Mouse (Mus musculus): ENCODE data around the gene Egfl6. TPM values are rescaled to one million over a fixed set of nuclear protein-coding genes. Genes with fewer than 3 reads are reported as not detected.

Gene Egfl6
- polyA plus RNA-seq (2014; fragmentation: Nextera tagmentation; extraction: Ambion mirVana), result 5.3 and 6.1 TPM in 2 replicates

DNA sequence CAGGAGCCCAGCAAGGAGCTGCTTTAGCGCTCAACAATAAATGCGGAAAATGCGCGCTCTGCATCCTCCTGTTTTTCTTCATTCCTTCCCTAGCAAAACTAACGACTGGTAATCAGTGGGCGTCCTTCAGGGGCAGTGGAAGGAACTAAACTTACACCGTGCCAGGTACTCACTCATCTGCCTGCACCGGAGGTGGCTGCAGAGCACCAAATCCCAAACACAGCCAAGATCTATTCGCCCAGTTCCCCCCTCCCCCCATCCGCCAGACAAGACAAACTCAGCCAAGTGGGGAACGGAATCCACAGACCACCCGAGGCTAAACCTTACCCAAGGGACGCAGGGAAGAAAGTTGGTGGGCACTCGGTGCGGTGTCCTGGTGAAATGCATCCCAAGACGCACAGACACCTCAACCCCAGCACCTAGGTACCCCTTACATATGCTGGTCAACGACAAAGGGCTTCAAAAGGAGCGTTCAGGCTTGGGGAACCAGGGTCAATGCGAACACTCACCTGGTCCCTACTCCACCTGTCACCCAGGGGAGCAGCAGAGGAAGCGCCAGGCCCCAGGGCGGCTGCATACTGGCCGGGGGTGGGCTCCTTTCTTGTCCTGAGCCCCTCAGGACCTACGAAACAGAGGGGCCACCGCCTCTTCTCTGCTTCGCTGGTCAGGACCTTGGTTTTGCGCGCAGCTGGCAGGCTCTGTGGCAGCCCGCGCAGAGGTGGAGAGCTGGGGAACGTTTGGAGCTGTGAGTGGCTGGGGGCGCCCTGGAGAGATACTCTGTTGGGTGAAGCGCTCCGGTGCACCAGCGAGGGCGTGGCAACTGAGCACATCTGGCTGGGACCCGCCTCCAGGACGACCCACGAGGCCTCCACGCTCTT is at the start of gene Egfl6:
Gene Egfl6 (minus strand): TSS at position 774 of the 878 bp plus-strand sequence.
- WGBS, result 22% methylated on average over 38 of the region's 39 CpGs
- Histone ChIP-seq H3K4me2 (ENCODE audit: low read length) (peak within 1 kb of the TSS; percentile 72), H3K27me3 (ENCODE audit: control insufficient read depth, insufficient read depth, low read length) (peaks cover 13% of the 10 kb centered on the region; the same call in 1 of the 2 replicates), H3K36me3 (ENCODE audit: control insufficient read depth, insufficient read depth, low read length) (no peaks in the 10 kb centered on the region), H3K4me1 (ENCODE audit: control insufficient read depth in 2 of 2, insufficient read depth in 2 of 2, low read length in 2 of 2) (no peaks in the 10 kb centered on the region), H3K9me3 (ENCODE audit: control insufficient read depth, low read length) (no peaks in the 10 kb centered on the region), H3K9ac (ENCODE audit: low read length) (no peak within 1 kb of the TSS), H3K4me3 (ENCODE audit: control insufficient read depth in 1 of 2, insufficient read depth in 1 of 2, low read depth in 1 of 2, low read length in 2 of 2) (peak within 1 kb of the TSS; percentile 35 to 37), H3K27ac (replicated peaks in 1 of 2; ENCODE audit: control insufficient read depth in 1 of 2, insufficient read depth in 1 of 2, low read depth in 2 of 2, low read length in 2 of 2) (no peak within 1 kb of the TSS)
- ATAC-seq (ENCODE audit: insufficient number of reproducible peaks, insufficient read depth, low FRiP score, low read depth), result no peak

DNA sequence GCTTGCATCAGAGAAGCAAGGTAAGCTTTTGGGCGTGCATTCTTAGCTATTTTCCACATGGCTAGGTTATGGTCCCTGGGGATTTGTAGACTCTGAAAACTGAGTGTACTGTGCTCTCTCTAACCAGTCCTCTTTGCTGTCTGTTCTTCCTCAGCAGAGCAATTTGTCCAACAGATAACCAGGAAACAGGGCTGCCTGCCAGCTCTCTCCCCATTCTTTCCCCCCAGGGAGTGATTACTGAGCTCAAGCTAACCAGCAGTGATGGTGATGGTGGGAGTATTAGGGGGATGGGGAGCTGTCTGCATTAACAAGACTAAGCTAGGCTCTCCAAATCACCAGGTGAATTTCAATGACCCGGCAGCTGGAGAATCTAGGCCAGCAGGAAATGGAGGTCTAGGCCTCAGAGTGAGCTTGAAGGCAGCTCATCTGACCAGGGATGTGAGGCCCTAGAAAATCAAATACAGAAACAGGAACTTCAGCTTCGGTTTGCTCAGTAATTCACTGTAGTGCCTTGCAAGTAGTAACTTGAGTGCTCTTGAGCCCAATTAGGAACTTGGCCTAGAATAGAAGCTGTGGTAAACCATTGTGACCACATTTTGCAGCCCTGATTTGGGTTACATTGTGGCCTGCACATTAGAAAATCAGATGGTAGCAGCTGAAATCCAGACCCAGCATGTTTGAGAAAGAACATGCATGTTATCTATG is 41.5 kb upstream of the Egfl6 start:
- no peak for ATAC-seq (ENCODE audit: insufficient number of reproducible peaks, insufficient read depth, low FRiP score, low read depth)
- Histone ChIP-seq H3K27ac (replicated peaks in 1 of 2; ENCODE audit: control insufficient read depth in 1 of 2, insufficient read depth in 1 of 2, low read depth in 2 of 2, low read length in 2 of 2) (no peak overlapping the region), H3K9me3 (ENCODE audit: control insufficient read depth, low read length) (no peaks in the 10 kb centered on the region), H3K36me3 (ENCODE audit: control insufficient read depth, insufficient read depth, low read length) (no peaks in the 10 kb centered on the region), H3K4me2 (ENCODE audit: low read length) (no peak overlapping the region), H3K4me1 (ENCODE audit: control insufficient read depth in 2 of 2, insufficient read depth in 2 of 2, low read length in 2 of 2) (no peaks in the 10 kb centered on the region), H3K4me3 (ENCODE audit: control insufficient read depth in 1 of 2, insufficient read depth in 1 of 2, low read depth in 1 of 2, low read length in 2 of 2) (no peak overlapping the region), H3K9ac (ENCODE audit: low read length) (no peak overlapping the region), H3K27me3 (ENCODE audit: control insufficient read depth, insufficient read depth, low read length) (no peaks in the 10 kb centered on the region)
- WGBS, result 53% methylated on average over 3 of the region's 3 CpGs

DNA sequence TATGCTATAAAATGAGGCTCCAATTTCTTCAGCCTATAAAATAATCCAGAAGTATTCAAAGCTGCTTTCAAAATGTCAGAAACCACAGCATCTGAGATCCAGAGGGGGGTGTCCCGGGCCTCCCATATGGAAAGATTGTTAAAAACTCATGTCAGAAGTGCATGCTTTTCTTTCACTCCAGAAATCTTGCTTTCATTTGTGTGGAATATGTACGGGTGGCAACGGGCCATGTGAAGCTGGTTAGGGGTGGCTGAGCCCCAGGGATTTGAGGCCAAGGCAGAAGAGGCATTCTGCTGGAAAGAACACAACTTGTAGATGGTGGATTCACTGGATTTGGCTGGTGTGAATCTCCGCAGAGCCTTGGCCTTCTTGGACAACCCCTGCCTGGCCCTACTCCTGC is 40.7 kb upstream of the Egfl6 start:
- no peaks in the 10 kb centered on the region for H3K4me1 ChIP-seq (ENCODE audit: control insufficient read depth in 2 of 2, insufficient read depth in 2 of 2, low read length in 2 of 2)
- no peak for ATAC-seq (ENCODE audit: insufficient number of reproducible peaks, insufficient read depth, low FRiP score, low read depth)
- no peak overlapping the region for H3K4me3 ChIP-seq (ENCODE audit: control insufficient read depth in 1 of 2, insufficient read depth in 1 of 2, low read depth in 1 of 2, low read length in 2 of 2)
- H3K27me3 ChIP-seq (ENCODE audit: control insufficient read depth, insufficient read depth, low read length), result no peaks in the 10 kb centered on the region
- 75% methylated on average over 4 of the region's 4 CpGs for WGBS
- H3K9ac ChIP-seq (ENCODE audit: low read length), result no peak overlapping the region
- H3K9me3 ChIP-seq (ENCODE audit: control insufficient read depth, low read length), result no peaks in the 10 kb centered on the region
- H3K4me2 ChIP-seq (ENCODE audit: low read length), result no peak overlapping the region
- no peak overlapping the region for H3K27ac ChIP-seq (replicated peaks in 1 of 2; ENCODE audit: control insufficient read depth in 1 of 2, insufficient read depth in 1 of 2, low read depth in 2 of 2, low read length in 2 of 2)
- H3K36me3 ChIP-seq (ENCODE audit: control insufficient read depth, insufficient read depth, low read length), result no peaks in the 10 kb centered on the region

DNA sequence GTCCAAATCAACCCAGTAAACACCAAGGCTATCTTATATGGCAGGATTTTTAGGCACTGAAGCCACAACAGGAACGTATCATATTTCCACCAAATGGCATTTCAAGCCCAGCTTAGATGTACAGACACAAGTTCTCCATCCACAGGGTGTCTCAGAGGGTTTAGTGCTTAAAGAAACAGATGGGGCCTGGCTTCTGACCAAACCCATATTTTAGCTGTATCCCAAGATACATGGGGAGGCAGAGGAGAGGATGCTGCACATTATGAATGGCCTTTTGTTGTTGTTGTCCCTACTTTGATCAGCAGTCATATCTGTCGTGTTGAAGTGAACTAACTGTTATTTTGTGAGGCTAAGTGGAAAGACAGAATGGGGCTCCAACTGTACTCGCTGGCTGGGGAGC is 37.7 kb upstream of the Egfl6 start:
- WGBS, result 75% methylated on average over 3 of the region's 3 CpGs
- no peaks in the 10 kb centered on the region for H3K27me3 ChIP-seq (ENCODE audit: control insufficient read depth, insufficient read depth, low read length)
- H3K36me3 ChIP-seq (ENCODE audit: control insufficient read depth, insufficient read depth, low read length), result no peaks in the 10 kb centered on the region
- no peak overlapping the region for H3K27ac ChIP-seq (replicated peaks in 1 of 2; ENCODE audit: control insufficient read depth in 1 of 2, insufficient read depth in 1 of 2, low read depth in 2 of 2, low read length in 2 of 2)
- ATAC-seq (ENCODE audit: insufficient number of reproducible peaks, insufficient read depth, low FRiP score, low read depth), result no peak
- H3K9me3 ChIP-seq (ENCODE audit: control insufficient read depth, low read length), result no peaks in the 10 kb centered on the region
- no peak overlapping the region for H3K9ac ChIP-seq (ENCODE audit: low read length)
- H3K4me2 ChIP-seq (ENCODE audit: low read length), result no peak overlapping the region
- H3K4me3 ChIP-seq (ENCODE audit: control insufficient read depth in 1 of 2, insufficient read depth in 1 of 2, low read depth in 1 of 2, low read length in 2 of 2), result no peak overlapping the region
- no peaks in the 10 kb centered on the region for H3K4me1 ChIP-seq (ENCODE audit: control insufficient read depth in 2 of 2, insufficient read depth in 2 of 2, low read length in 2 of 2)

DNA sequence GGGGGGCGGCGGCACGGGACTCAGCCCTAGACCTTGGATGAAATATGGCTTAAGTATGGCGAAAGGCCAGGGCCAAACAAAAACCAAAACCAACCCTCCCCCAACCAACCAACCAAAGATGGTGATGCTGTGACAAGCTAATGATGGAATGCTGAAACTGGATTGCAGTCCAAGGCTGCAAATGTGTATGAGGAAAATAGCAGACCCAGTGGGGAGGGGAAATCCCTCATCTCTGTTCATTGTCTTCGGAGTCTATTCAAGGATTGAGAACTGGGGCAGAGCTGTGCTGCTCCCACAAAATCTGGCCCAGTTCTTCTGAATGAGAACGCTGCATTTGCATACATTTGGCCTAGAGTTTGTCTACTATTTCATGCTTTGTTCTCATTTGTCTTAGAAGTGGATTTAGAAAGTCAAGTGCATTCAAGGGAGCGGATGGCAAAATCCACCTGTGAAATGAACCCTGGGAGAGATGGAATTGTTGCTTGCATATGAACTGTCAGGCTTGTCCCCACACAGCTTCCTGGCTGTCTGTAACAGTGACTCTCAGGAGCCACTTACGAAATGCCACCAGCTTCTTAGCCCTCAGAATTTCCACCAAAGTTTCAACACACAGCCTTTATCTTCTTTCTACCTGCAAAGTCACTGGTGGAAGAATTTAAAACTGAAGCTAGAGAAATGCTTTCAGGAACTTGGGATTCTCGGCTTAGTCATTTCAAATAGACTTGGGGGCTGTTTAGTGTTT is 36.2 kb upstream of the Egfl6 start:
- Histone ChIP-seq H3K36me3 (ENCODE audit: control insufficient read depth, insufficient read depth, low read length) (no peaks in the 10 kb centered on the region), H3K9ac (ENCODE audit: low read length) (no peak overlapping the region), H3K27me3 (ENCODE audit: control insufficient read depth, insufficient read depth, low read length) (no peaks in the 10 kb centered on the region), H3K9me3 (ENCODE audit: control insufficient read depth, low read length) (no peaks in the 10 kb centered on the region), H3K27ac (replicated peaks in 1 of 2; ENCODE audit: control insufficient read depth in 1 of 2, insufficient read depth in 1 of 2, low read depth in 2 of 2, low read length in 2 of 2) (no peak overlapping the region), H3K4me3 (ENCODE audit: control insufficient read depth in 1 of 2, insufficient read depth in 1 of 2, low read depth in 1 of 2, low read length in 2 of 2) (no peak overlapping the region), H3K4me1 (ENCODE audit: control insufficient read depth in 2 of 2, insufficient read depth in 2 of 2, low read length in 2 of 2) (no peaks in the 10 kb centered on the region), H3K4me2 (ENCODE audit: low read length) (no peak overlapping the region)
- WGBS, result 68% methylated on average over 9 of the region's 9 CpGs
- no peak for ATAC-seq (ENCODE audit: insufficient number of reproducible peaks, insufficient read depth, low FRiP score, low read depth)

DNA sequence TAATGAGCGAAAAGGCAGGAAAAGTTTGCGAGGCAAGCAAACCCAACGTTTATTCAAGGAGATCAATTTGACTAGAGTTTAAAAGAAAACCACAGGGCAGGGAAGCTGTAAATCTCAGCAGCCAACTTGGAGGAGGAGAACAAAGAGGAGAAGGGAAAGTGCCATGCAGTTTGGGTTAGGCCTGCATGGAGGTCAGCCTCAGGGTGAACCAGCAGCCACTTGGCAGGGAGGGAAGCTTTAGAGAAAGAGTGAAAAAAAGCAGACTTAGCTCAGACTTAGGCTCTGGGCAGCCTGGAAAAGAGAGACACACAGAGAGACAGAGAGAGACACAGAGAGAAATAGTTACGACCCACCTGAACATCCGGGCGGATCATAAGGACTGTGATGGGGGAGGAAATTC is 35.4 kb upstream of the Egfl6 start:
- WGBS, result 78% methylated on average over 6 of the region's 6 CpGs
- Histone ChIP-seq H3K9me3 (ENCODE audit: control insufficient read depth, low read length) (no peaks in the 10 kb centered on the region), H3K9ac (ENCODE audit: low read length) (no peak overlapping the region), H3K4me1 (ENCODE audit: control insufficient read depth in 2 of 2, insufficient read depth in 2 of 2, low read length in 2 of 2) (no peaks in the 10 kb centered on the region), H3K4me2 (ENCODE audit: low read length) (no peak overlapping the region), H3K36me3 (ENCODE audit: control insufficient read depth, insufficient read depth, low read length) (no peaks in the 10 kb centered on the region), H3K4me3 (ENCODE audit: control insufficient read depth in 1 of 2, insufficient read depth in 1 of 2, low read depth in 1 of 2, low read length in 2 of 2) (no peak overlapping the region), H3K27me3 (ENCODE audit: control insufficient read depth, insufficient read depth, low read length) (no peaks in the 10 kb centered on the region), H3K27ac (replicated peaks in 1 of 2; ENCODE audit: control insufficient read depth in 1 of 2, insufficient read depth in 1 of 2, low read depth in 2 of 2, low read length in 2 of 2) (no peak overlapping the region)
- ATAC-seq (ENCODE audit: insufficient number of reproducible peaks, insufficient read depth, low FRiP score, low read depth), result no peak

DNA sequence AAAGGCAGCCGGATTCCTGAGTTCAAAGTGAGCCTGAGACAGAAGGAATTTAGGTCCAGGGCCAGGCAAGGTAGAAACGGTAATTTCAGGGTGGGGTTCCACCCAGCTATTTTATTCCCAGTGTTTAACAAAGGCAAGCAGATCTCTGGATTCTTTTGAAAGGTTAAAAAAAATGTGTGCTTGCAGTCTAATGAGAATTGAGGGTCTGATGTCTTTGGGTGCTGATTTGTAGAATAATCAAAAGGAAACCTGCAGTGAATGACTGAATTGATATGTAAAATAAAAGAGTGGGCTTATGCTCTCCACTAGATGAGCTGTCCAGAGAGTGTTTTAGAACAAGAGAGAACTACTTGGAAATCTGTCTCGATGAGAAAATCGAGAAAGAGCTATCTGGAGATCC is 33.6 kb upstream of the Egfl6 start:
- WGBS, result 76% methylated on average over 4 of the region's 4 CpGs
- Histone ChIP-seq H3K4me3 (ENCODE audit: control insufficient read depth in 1 of 2, insufficient read depth in 1 of 2, low read depth in 1 of 2, low read length in 2 of 2) (no peak overlapping the region), H3K4me1 (ENCODE audit: control insufficient read depth in 2 of 2, insufficient read depth in 2 of 2, low read length in 2 of 2) (no peaks in the 10 kb centered on the region), H3K9ac (ENCODE audit: low read length) (no peak overlapping the region), H3K27me3 (ENCODE audit: control insufficient read depth, insufficient read depth, low read length) (no peaks in the 10 kb centered on the region), H3K27ac (replicated peaks in 1 of 2; ENCODE audit: control insufficient read depth in 1 of 2, insufficient read depth in 1 of 2, low read depth in 2 of 2, low read length in 2 of 2) (no peak overlapping the region), H3K36me3 (ENCODE audit: control insufficient read depth, insufficient read depth, low read length) (no peaks in the 10 kb centered on the region), H3K4me2 (ENCODE audit: low read length) (no peak overlapping the region), H3K9me3 (ENCODE audit: control insufficient read depth, low read length) (no peaks in the 10 kb centered on the region)
- no peak for ATAC-seq (ENCODE audit: insufficient number of reproducible peaks, insufficient read depth, low FRiP score, low read depth)

Data from heart, embryonic 14.5 days (tissue).